Mouse (Mus musculus) ES-Bruce4 (cell line): ENCODE measurements around the gene Eif4a2. TPM values are rescaled to one million over a fixed set of nuclear protein-coding genes. Genes with fewer than 3 reads are reported as not detected.

ENCODE experiments used
- H3K27ac ChIP-seq: 2 replicates; pipeline ENCODE4 v1.5.1; 2012; ENCODE audit warnings: low read length, inconsistent platforms; ENCODE audit not compliant: insufficient read depth
- H3K27me3 ChIP-seq: 2 replicates; pipeline ENCODE4 v1.6.1; 2012; ENCODE audit warnings: mild to moderate bottlenecking, low read length, inconsistent platforms; ENCODE audit not compliant: control insufficient read depth, poor library complexity, insufficient read depth, severe bottlenecking
- H3K36me3 ChIP-seq: 2 replicates; pipeline ENCODE4 v1.6.1; 2012; ENCODE audit warnings: inconsistent platforms, mild to moderate bottlenecking, low read length, moderate library complexity; ENCODE audit not compliant: control insufficient read depth, poor library complexity, insufficient read depth, severe bottlenecking
- H3K4me1 ChIP-seq: one replicate; pipeline ENCODE4 v1.8.1; 2011; ENCODE audit warnings: low read length; ENCODE audit not compliant: control insufficient read depth, insufficient read depth
- H3K4me3 ChIP-seq: 2 replicates; pipeline ENCODE4 v1.5.1; 2011; ENCODE audit warnings: low read depth, mild to moderate bottlenecking, low read length
- H3K9ac ChIP-seq: 2 replicates; pipeline ENCODE4 v1.6.1; 2012; ENCODE audit warnings: low read depth, mild to moderate bottlenecking, inconsistent platforms; ENCODE audit not compliant: poor library complexity, severe bottlenecking
- H3K9me3 ChIP-seq: replicated peaks from 2 replicates; pipeline ENCODE4 v1.6.1; 2012; ENCODE audit warnings: mild to moderate bottlenecking, low read length, inconsistent platforms; ENCODE audit not compliant: control insufficient read depth, poor library complexity, insufficient read depth, severe bottlenecking
- CTCF ChIP-seq: IDR thresholded peaks from one replicate; pipeline ENCODE4 v1.8.1; 2011; ENCODE audit warnings: low read depth, low read length
- EP300 ChIP-seq: IDR thresholded peaks from 2 replicates; pipeline ENCODE4 v1.6.1; 2011; ENCODE audit warnings: low read depth, low read length; ENCODE audit not compliant: insufficient read depth
- POLR2A ChIP-seq: IDR thresholded peaks from one replicate; pipeline ENCODE4 v1.8.1; 2011; ENCODE audit warnings: low read length; ENCODE audit not compliant: insufficient read depth
- polyA plus RNA-seq: library from polyadenylated mRNA; stranded (reverse); fragments of >200 nt; gene quantifications from 2 replicates; pipeline ENCODE4 v1.2.4, GENCODE M21; 2011; ENCODE audit warnings: low read depth; ENCODE audit not compliant: missing spikeins, insufficient read depth, insufficient read length

Gene Eif4a2
- polyA plus RNA-seq, 1 experiment: 1,069 TPM

DNA sequence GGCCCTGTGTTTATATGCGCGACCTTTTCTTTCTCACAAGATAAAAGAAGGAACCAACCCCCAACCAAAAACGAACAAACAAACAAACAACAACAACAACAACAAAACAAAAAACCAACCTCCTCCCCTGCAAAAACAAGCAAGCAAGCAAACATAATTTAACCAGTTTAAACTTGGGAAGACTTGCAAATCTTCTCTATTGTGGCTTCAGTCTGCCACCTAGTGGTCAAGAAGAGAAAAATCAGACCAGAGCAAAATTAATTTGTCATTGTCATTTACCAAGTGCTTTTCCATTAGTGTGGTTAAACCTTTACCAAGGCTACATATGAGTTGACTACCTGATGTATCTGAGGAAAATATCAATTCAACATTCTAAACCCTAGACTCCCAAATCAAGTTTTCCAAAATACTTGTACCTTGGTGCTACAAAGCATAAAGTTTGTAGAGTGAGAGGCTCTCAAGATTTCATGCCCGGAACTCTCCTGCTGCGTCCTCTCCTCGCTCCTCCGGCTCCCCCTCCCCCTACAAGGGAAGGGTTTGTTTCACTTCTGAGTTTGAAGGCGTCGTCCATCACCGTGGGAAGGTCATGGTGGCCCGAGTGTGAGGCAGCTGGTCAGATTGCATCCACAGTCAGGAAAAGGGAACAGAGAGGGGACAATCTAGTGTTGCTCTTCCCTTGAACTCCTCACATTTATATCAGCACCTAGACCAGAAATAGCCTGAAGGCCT is 28.3 kb downstream of the Eif4a2 start:
- H3K27me3 ChIP-seq: no peaks in the 10 kb centered on the region
- no peaks in the 10 kb centered on the region for H3K4me1 ChIP-seq

DNA sequence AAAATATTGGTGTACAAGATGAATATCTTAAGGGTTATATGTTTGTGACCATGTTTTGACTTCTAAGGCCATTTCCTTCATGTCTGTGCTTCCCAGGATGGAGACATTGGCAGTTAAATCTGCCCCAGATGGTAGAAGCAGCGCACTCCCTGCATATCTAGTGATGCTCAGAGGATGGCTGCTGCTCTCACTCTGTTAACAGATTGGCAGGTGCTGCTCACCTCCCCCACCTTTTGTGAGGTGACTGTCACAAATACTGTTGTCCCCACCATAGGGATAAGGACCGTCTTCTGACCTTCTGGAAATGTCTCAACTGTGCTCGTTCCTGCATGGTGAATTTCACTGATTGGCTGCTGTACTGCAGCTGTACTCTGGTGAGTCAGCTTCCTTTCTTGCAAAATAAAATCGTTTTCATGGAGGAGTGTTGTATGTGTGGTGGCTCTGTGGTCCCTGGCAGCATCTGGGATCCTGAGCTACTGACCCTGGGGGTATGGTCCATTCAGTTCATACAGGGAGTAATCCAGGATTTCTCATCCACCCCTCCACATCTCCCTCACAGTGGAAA is 29.2 kb downstream of the Eif4a2 start:
- Histone ChIP-seq H3K27ac (no peak overlapping the region), H3K27me3 (no peaks in the 10 kb centered on the region), H3K9me3 (no peaks in the 10 kb centered on the region), H3K4me1 (no peaks in the 10 kb centered on the region), H3K36me3 (no peaks in the 10 kb centered on the region), H3K4me3 (no peak overlapping the region), H3K9ac (no peak overlapping the region)
- TF ChIP-seq POLR2A (no peak), EP300 (no peak), CTCF (no peak)

More for the DNA sequence above, 28.3 kb downstream of the Eif4a2 start:
- Histone ChIP-seq H3K9me3 (no peaks in the 10 kb centered on the region), H3K36me3 (no peaks in the 10 kb centered on the region), H3K27ac (no peak overlapping the region), H3K4me3 (no peak overlapping the region), H3K9ac (no peak overlapping the region)
- TF ChIP-seq POLR2A (no peak), CTCF (peak; percentile 13)

DNA sequence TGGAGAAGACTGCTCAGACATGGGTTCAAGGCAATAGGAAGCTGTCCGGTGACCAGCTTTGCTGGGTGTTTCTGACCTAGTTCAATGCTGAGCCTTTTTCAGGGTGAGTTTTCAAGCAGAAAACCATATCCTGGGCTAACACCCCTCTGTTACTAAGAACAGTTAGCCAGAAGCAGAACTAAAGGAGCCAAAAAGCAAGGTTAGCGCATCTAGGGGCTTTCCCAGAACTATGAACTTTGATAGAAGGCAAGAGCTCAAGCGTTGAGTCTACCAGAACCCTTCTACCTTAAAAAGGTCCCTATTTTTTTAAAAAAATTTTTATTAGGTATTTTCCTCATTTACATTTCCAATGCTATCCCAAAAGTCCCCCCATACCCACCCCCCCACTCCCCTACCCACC is 33.7 kb downstream of the Eif4a2 start:
- no peak overlapping the region for H3K27ac ChIP-seq
- H3K4me3 ChIP-seq: no peak overlapping the region

DNA sequence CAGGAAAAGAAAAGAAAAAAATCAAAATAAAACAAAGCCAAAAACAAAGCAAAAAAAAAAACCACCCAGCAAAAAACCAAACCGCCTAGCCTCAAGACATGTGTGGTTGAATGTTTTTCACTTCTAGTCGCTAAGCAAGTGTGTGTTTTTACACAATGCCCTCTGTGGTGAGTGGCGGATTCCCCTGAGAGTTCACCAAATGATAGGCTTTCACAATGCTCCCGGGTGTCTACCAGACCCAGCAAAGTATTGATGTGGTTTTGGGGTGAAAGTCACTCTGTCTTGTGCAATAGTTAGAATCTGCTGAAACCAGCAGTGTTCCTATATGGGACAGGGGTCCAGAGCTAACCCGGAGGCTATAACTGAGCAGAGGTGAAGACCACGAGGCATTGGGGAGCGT is 37.1 kb downstream of the Eif4a2 start:
- Histone ChIP-seq H3K27ac (no peak overlapping the region), H3K4me1 (no peaks in the 10 kb centered on the region), H3K4me3 (no peak overlapping the region), H3K9me3 (no peaks in the 10 kb centered on the region), H3K27me3 (no peaks in the 10 kb centered on the region), H3K36me3 (no peaks in the 10 kb centered on the region), H3K9ac (no peak overlapping the region)
- no peak for TF ChIP-seq POLR2A
- no peak for TF ChIP-seq CTCF
- no peak for TF ChIP-seq EP300

More for the DNA sequence above, 33.7 kb downstream of the Eif4a2 start:
- Histone ChIP-seq H3K4me1 (no peaks in the 10 kb centered on the region), H3K9me3 (no peaks in the 10 kb centered on the region), H3K9ac (no peak overlapping the region), H3K27me3 (no peaks in the 10 kb centered on the region), H3K36me3 (no peaks in the 10 kb centered on the region)
- no peak for TF ChIP-seq POLR2A
- no peak for TF ChIP-seq CTCF
- no peak for TF ChIP-seq EP300

DNA sequence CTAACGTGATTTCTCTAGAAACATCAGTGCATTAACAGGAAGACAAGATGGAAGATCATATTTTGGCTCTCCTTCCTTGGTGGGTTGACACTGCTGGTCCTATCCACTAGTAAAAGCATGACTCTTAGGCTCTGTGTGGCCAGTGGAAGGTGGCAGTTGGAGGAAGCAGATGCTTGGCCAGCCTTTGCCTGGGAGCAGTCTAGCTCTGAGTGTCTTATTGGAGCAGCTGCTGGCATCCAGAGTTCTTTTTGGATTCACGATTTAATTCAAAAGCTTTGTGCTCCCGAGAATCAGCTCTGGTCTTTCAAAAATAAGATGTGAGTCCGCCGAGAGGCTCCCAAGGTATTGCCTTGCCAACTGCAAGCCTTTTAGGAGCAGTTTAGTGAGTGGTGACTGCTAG is 38.0 kb downstream of the Eif4a2 start:
- Histone ChIP-seq H3K4me1 (no peaks in the 10 kb centered on the region), H3K4me3 (no peak overlapping the region), H3K36me3 (no peaks in the 10 kb centered on the region), H3K27me3 (no peaks in the 10 kb centered on the region), H3K9ac (no peak overlapping the region), H3K9me3 (no peaks in the 10 kb centered on the region), H3K27ac (no peak overlapping the region)
- TF ChIP-seq CTCF (no peak), POLR2A (no peak), EP300 (no peak)

DNA sequence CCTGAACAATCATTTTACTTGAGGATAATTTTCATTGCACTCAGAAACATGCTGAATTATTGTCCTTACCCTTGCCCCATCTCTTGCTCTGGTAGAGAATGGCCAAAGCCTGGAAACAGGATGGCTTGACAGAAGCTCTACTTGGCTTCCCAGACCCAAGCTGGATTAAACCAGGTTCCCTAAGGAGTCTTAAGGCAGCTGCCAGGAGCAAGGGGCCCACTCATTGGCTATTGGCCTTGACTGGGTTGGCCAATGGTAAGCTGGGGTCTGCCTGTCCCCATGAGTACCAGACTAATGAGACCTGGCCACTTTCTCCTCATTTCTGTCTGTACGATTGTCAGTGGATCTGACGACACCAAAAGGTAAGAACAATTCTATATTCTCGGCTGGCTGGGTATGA is 39.0 kb downstream of the Eif4a2 start, which contains the start of gene Adipoq:
Gene Adipoq, plus strand, starts transcription at position 257 of the 400 bp plus-strand sequence.
- no peaks in the 10 kb centered on the region for H3K36me3 ChIP-seq
- H3K4me1 ChIP-seq: no peaks in the 10 kb centered on the region
- H3K27me3 ChIP-seq: no peaks in the 10 kb centered on the region
- TF ChIP-seq EP300 (no peak), POLR2A (no peak), CTCF (no peak)
- no peak within 1 kb of the TSS for H3K9ac ChIP-seq
- H3K27ac ChIP-seq: no peak within 1 kb of the TSS
- no peaks in the 10 kb centered on the region for H3K9me3 ChIP-seq
- no peak within 1 kb of the TSS for H3K4me3 ChIP-seq
